Mouse (Mus musculus) midbrain, postnatal 0 days (tissue): ENCODE results near the gene Ncam2. TPM values are rescaled to one million over a fixed set of nuclear protein-coding genes. Genes with fewer than 3 reads are reported as not detected.

Experiments
- ATAC-seq: fragments of 200-750 bp; cut with Nextera tagmentation; 2 replicates; pipeline ENCODE4 v1.8.0; 2017; ENCODE audit warnings: moderate number of reproducible peaks, mild to moderate bottlenecking, moderate TSS enrichment, moderate library complexity; ENCODE audit not compliant: low FRiP score
- DNase-seq: peaks from one replicate; pipeline ENCODE4 v3.0.0-alpha.2; 2015; ENCODE audit warnings: low spot score
- H3K27ac ChIP-seq: fragments of 300-500 bp; sonication (generic); 2 replicates; pipeline ENCODE4 v1.5.1; 2014; ENCODE audit warnings: low read depth, mild to moderate bottlenecking, low read length, mixed read lengths
- H3K27me3 ChIP-seq: fragments of 300-500 bp; sonication (generic); 2 replicates; pipeline ENCODE4 v1.6.1; 2014; ENCODE audit warnings: low read length, control low read depth, mixed read lengths; ENCODE audit not compliant: insufficient read depth
- H3K36me3 ChIP-seq: fragments of 300-500 bp; sonication (generic); 2 replicates; pipeline ENCODE4 v1.6.1; 2014; ENCODE audit warnings: low read length, control low read depth, mixed read lengths; ENCODE audit not compliant: insufficient read depth
- H3K4me1 ChIP-seq: fragments of 300-500 bp; sonication (generic); 2 replicates; pipeline ENCODE4 v1.6.1; 2014; ENCODE audit warnings: mild to moderate bottlenecking, control low read depth, antibody characterized with exemption, low read length, mixed read lengths; ENCODE audit not compliant: insufficient read depth
- H3K4me2 ChIP-seq: fragments of 300-500 bp; sonication (generic); 2 replicates; pipeline ENCODE4 v1.6.1; 2014; ENCODE audit warnings: low read depth, mild to moderate bottlenecking, low read length, mixed read lengths; ENCODE audit not compliant: poor library complexity, severe bottlenecking
- H3K4me3 ChIP-seq: fragments of 300-500 bp; sonication (generic); 2 replicates; pipeline ENCODE4 v1.5.1; 2014; ENCODE audit warnings: low read depth, mild to moderate bottlenecking, low read length, moderate library complexity
- H3K9ac ChIP-seq: fragments of 300-500 bp; sonication (generic); replicated peaks from 2 replicates; pipeline ENCODE4 v1.6.1; 2014; ENCODE audit warnings: mild to moderate bottlenecking, low read length, moderate library complexity, mixed read lengths; ENCODE audit not compliant: poor library complexity, severe bottlenecking
- H3K9me3 ChIP-seq: fragments of 300-500 bp; sonication (generic); 2 replicates; pipeline ENCODE4 v1.6.1; 2016; ENCODE audit warnings: low read length, control low read depth
- CTCF ChIP-seq: IDR thresholded peaks from 2 replicates; pipeline ENCODE4 v1.5.1; 2016; ENCODE audit warnings: antibody characterized with exemption, mild to moderate bottlenecking
- WGBS: fragments of 180-500 bp; shearing (Covaris S2); extraction: QIAGEN DNeasy Blood & Tissue Kit; methylation state at CpG from one replicate; pipeline ENCODE4 v1.1.7; 2014; 5-methylcytosine and 5-hydroxymethylcytosine counted together
- polyA plus RNA-seq: library from polyadenylated mRNA; unstranded; fragments of >200 nt; fragmentation: Nextera tagmentation; extraction: Ambion mirVana; gene quantifications from 2 replicates; pipeline ENCODE4 v1.2.1, GENCODE M21; 2015
- total RNA-seq: library from RNA; depleted of rRNA; stranded (reverse); fragments of >200 nt; gene quantifications from 2 replicates; pipeline ENCODE4 v1.2.3, GENCODE M21; 2014

The Ncam2 gene
- total and polyA plus RNA-seq, 2 experiments from 2014 or later, result 29.3 to 87.1 TPM

DNA sequence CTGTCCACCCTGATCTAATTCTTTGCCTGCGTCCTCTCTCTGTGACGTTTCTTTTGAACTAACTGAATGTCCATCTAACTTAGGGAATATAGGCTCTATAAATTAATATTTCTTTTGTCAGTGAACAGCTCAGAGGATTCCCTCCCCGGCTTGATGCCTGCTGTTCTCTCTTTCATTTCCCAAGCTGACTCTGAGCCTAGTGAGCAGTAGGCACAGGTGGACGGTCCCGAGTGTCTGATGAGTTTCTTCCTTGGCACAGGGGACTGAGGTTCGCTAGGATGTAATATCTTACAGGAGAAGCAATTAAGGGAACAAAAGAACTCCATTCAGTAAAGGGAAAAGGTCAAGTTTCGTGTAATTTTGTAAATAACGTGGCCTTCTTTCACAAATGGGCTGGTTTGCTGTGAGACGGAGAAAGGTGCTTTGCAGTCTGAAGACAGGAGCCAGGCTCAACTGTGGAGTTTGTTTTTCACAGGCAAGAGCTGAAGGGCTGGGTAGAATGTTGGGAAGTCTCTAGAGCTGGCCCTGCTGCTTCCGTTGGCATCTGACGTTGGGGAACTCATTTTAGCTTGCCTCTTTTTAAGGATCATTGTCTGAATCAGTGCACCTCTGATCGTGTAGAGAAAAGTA is 4.0 kb downstream of the Ncam2 start:
- Histone ChIP-seq H3K4me3 (peak overlapping the region; percentile 68), H3K27me3 (no peaks in the 10 kb centered on the region), H3K36me3 (no peaks in the 10 kb centered on the region), H3K4me1 (peaks cover 4% of the 10 kb centered on the region; the same call in 1 of the 2 replicates), H3K9me3 (no peaks in the 10 kb centered on the region), H3K9ac (peak overlapping the region; percentile 45), H3K4me2 (peak overlapping the region; percentile 52), H3K27ac (peak overlapping the region; percentile 74)
- 34% methylated on average over 12 of the region's 12 CpGs for WGBS
- TF ChIP-seq CTCF, result no peak
- ATAC-seq (no peak), DNase-seq (peak; percentile 14)

DNA sequence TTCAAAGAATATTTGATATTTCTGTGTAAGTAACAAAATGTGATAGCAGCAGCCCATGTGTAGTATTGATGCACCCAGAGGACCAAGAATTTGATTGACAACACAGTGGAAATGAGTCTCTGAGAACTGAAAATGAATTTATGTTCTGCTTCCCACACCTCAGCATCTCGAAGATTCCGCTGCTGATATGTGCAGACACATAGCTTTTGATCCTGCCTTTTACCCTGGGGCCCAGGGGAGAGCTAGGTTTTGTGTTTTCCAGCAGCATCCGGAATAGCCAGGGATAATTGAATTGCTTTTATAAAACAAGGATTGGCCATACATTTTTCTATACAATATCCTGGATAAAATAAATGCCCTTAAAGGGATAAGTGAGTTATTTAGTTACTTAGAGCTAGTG is 20.7 kb downstream of the Ncam2 start:
- Histone ChIP-seq H3K36me3 (no peaks in the 10 kb centered on the region), H3K4me3 (no peak overlapping the region), H3K27ac (no peak overlapping the region), H3K27me3 (no peaks in the 10 kb centered on the region), H3K4me1 (peaks cover 3% of the 10 kb centered on the region; the same call in 1 of the 2 replicates), H3K4me2 (no peak overlapping the region), H3K9me3 (no peaks in the 10 kb centered on the region), H3K9ac (no peak overlapping the region)
- WGBS, result 29% methylated on average over 3 of the region's 3 CpGs
- no peak for ATAC-seq
- TF ChIP-seq CTCF, result no peak
- no peak for DNase-seq

DNA sequence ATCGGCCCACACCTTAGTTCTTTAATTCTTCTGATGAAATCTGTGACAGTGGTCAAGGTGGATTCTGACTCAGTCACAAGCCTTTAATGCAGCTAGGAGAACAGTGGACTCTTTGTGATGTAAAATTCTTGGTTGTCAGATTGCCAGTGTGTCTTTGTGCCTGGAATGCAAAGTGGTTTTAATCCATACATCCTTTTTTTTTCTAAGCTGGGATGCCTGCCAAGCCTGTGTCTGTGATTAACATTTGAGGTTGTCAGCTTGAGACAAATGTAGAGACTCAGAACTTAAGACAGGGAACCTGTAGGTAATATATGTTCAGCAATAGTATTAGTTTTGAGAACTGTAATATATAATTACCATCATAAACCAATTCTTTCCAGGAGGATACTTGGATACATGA is 23.3 kb downstream of the Ncam2 start:
- peaks cover 3% of the 10 kb centered on the region; the same call in 1 of the 2 replicates for H3K4me1 ChIP-seq
- no peak overlapping the region for H3K4me3 ChIP-seq
- DNase-seq (peak; percentile 72), ATAC-seq (no peak)
- no peaks in the 10 kb centered on the region for H3K36me3 ChIP-seq
- H3K9ac ChIP-seq, result no peak overlapping the region
- WGBS, result 21% methylated on average over 1 of the region's 1 CpGs
- no peak overlapping the region for H3K4me2 ChIP-seq
- H3K27me3 ChIP-seq, result no peaks in the 10 kb centered on the region
- no peaks in the 10 kb centered on the region for H3K9me3 ChIP-seq
- H3K27ac ChIP-seq, result no peak overlapping the region
- no peak for TF ChIP-seq CTCF

DNA sequence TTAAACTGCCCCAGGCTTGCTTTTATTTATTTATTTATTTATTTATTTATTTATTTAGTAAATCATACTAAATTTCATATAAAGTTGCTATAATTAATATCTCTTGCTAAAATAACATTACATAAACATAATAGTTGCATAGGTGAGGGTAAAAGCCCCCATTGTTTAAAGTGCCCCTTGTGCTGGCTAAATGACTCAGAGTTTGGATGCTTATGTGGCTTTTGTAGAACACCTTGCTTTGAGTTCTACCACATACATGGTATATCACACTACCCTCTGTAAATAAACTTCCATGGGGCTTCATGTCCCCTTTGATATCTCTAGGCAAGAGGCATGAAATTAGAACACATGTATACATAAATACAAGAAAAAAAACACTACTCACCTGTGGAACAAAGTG is 23.8 kb downstream of the Ncam2 start:
- Histone ChIP-seq H3K4me1 (peaks cover 3% of the 10 kb centered on the region; the same call in 1 of the 2 replicates), H3K4me2 (no peak overlapping the region), H3K36me3 (no peaks in the 10 kb centered on the region), H3K9ac (no peak overlapping the region), H3K27ac (no peak overlapping the region), H3K4me3 (no peak overlapping the region), H3K27me3 (no peaks in the 10 kb centered on the region), H3K9me3 (no peaks in the 10 kb centered on the region)
- DNase-seq (no peak), ATAC-seq (no peak)
- no peak for TF ChIP-seq CTCF

DNA sequence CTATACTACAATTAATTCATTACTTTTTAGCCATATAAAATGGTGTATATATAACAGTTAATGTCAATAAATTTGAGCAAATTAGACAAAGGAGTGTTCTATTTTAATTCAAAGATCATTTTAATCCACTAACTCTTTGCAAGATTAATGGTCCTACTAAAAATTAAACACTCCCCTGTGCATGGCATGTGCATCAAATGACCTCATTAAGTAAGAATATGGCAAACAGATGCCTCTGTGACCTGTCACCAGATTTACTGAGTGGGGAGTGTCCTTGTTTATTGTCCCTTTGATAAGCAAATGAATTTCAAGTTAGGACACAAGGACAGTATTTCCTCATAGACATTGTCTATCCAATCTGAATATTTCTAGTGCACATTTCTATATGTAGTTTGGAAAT is 54.4 kb downstream of the Ncam2 start:
- no peak overlapping the region for H3K9ac ChIP-seq
- no peak overlapping the region for H3K4me2 ChIP-seq
- DNase-seq, result no peak
- H3K4me3 ChIP-seq, result no peak overlapping the region
- TF ChIP-seq CTCF, result no peak
- no peaks in the 10 kb centered on the region for H3K9me3 ChIP-seq
- H3K27me3 ChIP-seq, result no peaks in the 10 kb centered on the region
- ATAC-seq, result no peak
- no peak overlapping the region for H3K27ac ChIP-seq
- no peaks in the 10 kb centered on the region for H3K36me3 ChIP-seq
- H3K4me1 ChIP-seq, result no peaks in the 10 kb centered on the region

DNA sequence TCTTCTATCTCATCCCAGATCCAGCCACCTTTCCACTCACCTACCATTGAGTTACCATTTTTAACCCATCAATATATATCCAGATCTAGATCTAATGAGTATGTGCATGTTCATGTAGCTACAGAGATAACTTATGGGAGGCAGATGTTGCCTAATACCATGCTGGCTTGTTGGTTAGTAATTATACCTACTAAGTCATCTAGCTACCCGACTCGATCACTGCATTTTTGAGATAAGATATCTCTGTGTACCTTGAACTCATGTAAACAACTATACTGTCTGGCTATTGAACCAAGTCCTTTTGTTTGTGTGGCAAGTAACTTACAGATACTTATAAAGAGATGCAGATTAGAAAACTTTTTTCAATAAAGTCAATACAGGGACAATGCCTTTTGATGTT is 59.9 kb downstream of the Ncam2 start:
- ATAC-seq (no peak), DNase-seq (no peak)
- Histone ChIP-seq H3K4me1 (no peaks in the 10 kb centered on the region), H3K36me3 (no peaks in the 10 kb centered on the region), H3K4me3 (no peak overlapping the region), H3K4me2 (no peak overlapping the region), H3K27me3 (no peaks in the 10 kb centered on the region), H3K27ac (no peak overlapping the region), H3K9ac (no peak overlapping the region), H3K9me3 (no peaks in the 10 kb centered on the region)
- no peak for TF ChIP-seq CTCF
- WGBS, result 93% methylated on average over 2 of the region's 2 CpGs
